Mouse (Mus musculus) ovary, postnatal 14 days (tissue): ENCODE results near the gene Frem1.

Experiments
- DNase-seq: peaks from one replicate; pipeline ENCODE4 v3.0.0; 2022; ENCODE audit warnings: low spot score

Gene Frem1

DNA sequence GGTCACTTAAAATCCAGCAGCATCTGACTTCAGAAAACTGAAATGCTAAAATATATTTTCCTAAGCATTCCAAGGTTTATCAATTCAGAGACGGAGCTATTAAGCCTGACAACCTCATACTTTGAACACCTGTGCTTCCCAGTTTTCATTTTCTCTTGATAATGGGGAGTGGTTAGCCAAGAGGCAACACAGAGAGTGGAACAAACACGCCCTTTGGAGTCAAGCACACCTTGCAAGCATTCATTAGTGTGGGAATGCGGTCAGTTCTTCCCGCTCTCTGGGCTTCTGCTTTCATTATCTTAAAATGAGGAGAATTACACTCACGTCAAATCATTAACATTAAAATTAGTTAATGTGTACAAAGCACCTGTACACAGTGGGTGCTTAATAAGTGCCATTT lies 122.1 kb downstream of the Frem1 start:
- no peak for DNase-seq

DNA sequence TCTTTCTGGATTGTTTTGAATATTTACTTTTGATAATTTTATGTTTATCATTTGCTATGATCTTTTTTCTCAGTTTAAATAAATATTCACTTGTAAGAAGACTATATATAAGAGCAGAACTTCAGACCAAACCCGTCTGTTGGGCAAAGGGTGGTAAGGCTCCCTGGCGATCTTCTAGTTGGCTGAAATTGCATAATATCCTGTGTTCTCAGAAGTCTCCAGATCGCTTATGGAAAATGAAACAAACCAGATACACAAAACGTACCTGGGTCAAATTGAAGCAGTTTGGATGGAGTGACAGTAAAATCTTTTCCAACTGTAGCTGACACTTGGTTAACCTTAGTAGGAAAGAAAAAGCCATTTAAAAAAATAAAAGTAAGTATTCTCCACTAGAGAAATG lies 130.2 kb downstream of the Frem1 start:
- DNase-seq: no peak

DNA sequence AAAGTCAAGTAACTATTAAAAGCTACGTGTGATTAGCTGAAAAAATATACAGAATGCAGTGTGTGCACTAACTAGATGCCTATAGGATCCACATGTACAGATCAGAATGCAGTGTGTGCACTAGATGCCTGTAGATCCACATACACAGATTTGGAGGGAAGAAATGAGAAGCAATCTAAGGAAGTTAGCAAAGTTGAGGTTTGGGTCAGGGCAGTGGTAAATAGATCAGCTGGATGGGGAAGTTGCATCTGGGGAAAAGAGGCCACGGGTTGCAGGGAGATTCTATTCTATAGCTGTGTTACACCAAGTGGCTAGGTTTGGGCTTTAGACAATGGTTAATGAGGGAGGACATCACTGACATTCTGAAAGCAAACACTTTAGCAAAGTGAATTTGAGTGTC lies 133.5 kb downstream of the Frem1 start:
- DNase-seq: no peak

DNA sequence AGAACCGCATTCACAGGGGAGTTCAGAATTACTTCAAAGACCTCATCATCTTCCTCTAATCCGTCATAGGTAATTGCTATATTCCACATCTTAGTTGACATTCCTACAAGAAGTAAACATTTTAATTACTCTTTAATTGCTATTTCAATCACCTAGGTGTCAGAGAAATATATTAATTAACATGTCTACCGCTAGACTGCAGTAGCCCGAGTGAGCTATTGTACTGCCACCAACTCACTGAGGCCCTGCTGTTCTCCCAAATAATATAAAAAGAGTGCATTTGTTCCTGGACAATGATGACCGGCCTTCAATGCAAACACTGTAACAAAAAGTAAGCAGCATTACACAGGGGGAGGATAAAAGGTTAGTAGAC lies 135.5 kb downstream of the Frem1 start:
- DNase-seq: no peak

DNA sequence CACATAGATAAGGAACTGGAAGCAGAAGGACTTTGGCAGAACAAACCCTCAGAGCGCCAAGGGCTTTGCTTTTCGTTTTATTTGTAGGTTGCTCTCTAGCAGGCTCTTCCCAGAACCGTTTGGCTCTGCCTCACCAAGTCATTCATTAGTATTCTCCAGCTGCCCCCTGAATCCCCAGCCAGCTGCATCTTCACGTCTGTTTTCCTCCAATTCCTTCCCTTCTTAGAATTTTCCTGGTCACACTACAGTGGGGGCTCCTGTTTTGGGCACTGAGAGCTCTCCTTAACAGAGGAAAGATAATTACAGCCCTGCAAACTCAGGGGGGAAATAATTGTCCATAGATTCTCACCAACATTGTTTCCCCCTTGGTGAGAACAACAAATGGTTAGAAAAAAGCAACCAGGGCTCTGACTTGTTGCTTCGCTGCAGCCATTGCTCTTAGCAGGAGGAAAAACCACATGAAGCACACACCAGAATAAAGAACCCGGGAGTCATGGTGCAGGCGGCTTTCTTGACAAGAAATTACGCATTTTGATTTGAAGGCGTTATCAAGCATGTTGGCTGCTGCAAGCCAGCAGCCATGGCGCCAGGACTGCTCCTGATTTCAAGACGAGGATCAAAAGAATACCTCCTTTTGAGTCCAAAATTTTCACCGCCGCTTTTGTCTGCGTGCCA lies 136.0 kb downstream of the Frem1 start:
- no peak for DNase-seq

DNA sequence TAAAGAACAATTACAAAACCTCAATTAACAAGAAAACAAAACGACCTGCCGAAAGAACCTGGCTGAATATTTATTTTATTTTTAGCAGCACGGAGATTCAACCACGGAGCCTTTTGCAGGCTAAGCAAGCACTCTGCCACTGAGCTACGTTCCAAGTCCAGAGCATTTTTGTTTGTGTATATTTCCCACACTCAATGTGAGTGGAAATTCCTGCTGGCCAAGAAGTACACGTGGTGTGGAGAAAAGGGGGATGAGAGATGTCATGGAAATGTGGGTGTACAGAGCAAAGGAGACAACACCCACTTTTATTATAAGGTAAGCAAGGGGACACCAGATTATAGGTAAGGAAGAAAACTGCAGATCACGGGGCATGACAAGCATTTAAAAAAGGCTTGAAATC lies 136.6 kb downstream of the Frem1 start:
- no peak for DNase-seq

DNA sequence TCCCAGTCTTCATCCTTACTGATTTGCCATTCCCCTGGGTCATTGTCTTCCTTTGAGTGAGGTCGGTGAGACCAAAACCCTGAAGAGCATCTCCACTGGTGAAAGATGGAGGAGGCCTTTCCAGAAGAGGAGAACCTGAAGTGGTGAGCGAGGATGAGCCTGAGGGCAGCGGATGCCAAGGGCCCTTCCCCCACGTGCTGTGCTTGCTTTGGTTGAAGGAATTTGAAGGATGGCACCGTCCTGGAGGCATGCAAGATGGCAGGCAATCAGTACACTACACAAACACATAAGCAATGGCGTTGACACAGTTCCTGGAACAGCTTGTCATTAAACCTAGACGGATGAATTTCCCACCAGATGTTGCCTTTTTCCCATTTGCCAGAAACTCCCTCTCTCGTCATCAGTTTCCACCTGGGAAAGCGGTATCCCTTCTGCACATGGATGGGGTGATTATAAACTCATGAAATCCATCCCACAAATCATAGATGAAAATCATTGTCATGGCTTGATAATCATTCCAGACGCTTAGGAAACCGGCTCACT lies 137.5 kb downstream of the Frem1 start:
- DNase-seq: no peak

DNA sequence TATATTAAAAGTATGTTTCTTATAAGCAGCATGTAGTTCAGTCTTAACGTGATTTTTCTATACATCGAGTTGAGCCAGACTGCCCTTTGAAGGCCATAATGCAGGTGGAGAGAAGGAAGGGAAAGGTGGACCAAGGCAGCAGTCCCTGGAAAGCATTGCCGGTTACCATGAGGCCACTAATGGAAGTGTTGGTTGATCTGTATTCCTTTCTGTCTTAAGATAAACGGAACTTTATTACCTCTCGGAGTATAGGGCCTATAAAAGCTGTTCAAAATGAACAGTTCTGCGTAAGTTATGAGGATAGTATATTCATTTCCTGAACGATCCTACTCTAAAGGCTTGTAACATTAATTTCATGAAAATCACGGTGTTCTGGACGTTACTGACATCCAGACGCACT lies 156.9 kb downstream of the Frem1 start:
- no peak for DNase-seq

DNA sequence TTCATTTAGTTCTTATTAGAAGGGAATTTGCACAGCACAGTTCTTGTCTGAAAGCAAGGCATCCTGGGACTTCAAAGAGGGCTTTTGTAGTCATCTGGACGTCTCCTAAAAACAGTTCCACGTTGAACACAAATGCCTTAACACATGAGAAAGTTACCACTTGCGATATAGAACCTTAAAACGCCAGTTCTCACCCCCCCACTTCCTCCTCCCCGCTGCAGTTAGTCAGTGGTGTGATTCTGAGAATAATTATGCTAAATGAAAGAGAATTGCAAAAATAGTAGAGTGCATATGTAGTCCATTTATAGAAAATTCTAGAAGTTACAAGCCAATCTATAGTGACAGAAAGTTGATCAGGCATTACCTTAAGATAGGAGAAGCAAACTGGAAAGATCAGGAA lies 159.9 kb downstream of the Frem1 start:
- no peak for DNase-seq

DNA sequence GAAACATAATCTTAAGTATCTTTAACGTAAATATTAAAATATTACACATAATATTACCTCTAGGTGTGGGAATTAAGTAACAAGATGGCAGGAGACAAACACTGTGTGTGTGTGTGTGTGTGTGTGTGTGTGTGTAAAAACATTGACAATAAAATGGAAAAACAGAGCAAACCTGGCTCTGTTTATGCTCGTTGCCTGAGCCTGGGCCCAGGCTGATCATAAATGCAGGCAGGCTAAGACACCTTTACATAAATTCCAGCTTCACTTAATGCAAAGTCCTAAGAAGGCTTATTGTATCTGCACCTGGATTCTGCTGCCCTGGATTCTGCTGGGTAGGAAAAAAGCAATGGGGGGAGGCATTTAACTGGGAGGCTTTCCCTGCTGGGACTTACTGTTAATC lies 160.6 kb downstream of the Frem1 start:
- no peak for DNase-seq

DNA sequence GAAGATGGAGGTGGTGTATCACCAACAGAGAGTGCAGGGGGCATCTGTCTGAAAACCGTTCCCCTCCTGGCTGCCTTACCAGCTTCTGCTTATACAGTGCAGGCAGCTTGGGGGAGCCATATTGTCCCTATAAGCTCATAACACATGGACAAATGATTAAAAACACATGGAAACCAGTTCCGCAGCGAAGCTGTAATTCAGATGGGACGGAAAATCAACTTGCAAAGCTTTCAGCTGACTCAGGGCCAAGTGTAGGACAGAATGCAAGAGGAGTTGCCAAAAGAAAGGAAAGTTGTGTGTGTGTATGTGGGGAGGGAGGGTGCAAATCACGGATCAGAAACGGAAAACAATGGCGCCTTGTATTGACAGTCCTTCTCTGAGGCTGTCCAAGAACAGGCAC lies 161.1 kb downstream of the Frem1 start:
- no peak for DNase-seq

DNA sequence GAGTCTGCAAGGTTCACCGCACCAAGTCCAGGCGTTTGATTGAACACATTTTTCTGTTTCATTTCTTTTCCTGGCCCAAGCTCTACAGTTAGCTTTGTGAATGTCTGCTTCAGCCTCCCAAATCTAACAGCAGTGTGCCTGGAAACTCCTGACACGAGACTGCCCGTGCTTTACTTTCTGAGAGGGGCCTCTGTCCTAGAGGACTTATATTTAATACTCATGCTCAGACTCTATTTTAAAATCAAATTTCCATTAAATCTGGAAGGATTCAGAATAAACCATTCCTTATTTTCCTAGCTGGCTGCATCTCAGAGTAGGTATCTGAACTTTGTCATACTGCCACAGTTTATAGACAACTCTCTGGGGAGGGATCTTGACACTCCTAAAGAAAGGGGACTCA lies 161.6 kb downstream of the Frem1 start:
- no peak for DNase-seq

DNA sequence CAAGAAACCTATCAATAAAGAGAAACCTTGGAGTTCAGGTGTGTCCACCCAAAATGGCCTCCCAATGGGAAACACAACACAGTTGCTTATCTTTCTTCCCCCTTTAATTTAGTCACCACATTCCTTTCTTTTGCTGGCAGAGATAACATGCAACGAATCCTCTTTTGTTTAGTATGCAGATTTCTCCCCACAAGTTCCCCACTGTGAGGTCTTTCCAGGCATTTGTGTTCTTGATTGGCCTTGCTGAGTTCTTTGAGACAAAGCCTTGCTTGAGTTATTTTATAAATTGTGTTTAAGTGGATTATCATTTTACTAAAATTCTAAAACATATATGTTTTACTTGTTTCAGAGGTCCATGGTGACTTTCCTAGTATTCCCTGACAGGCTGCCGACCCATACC lies 166.0 kb downstream of the Frem1 start:
- no peak for DNase-seq

DNA sequence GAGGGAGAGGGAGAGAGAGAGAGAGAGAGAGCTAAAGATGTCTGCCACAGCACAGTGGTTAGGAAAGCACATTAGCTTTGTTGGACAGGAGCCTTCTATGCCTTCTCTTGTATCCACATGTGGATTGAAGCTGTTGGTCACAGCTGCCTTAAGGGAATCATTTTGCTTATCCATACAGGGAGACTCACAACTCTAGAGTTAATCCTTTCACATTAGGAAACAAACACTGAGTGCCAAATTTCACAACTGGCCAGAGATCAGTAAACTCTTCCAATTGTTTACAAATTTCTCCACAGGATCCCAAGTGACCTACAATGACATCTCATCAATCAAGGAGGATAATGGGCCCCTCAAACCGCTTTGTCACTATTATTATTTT lies 166.6 kb downstream of the Frem1 start:
- no peak for DNase-seq

DNA sequence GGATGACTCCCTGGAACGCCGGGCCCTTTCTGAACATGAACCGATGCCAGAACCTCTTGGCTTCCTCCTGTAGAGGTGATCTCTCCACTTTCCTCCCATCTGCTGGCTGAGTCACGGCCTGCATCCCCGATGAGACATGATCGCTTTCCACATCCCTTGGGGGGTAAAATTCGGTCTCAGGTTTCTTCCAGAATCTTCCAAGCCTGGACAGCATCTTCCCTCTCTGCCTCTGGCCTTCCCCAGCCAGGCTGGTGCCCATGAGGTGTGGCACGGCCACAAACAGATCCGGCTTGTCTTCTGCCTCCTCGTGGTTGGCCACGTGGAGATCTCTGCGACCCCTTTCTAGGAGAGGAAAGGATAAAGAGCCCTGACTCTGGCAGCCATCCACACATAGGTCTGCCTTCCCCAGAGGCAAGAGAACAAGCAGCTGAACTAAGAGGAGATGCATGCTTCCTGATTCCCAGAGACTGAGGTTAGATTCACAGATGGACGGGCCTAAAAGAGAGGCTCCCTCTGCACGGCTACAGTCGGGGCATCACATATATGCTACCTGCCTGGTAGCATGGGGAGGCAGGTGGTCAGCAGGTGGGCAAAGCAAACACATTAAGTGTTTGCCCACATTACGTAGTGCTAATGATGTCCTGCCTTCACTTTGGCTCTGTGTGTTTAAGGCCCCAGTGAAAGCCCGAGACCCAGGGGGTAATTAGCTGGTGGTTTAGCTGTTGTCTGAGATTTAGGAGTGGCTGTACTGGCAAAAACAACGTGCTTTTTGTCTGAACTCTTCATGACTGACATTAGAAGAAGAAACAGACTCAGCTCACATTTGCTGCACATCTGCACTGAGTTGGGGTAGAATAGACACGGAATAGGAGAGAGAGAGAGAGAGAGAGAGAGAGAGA lies 167.3 kb downstream of the Frem1 start, which contains the start of gene Cer1:
Gene Cer1, minus strand, starts transcription at position 513 of the 899 bp plus-strand sequence.
- DNase-seq: no peak

DNA sequence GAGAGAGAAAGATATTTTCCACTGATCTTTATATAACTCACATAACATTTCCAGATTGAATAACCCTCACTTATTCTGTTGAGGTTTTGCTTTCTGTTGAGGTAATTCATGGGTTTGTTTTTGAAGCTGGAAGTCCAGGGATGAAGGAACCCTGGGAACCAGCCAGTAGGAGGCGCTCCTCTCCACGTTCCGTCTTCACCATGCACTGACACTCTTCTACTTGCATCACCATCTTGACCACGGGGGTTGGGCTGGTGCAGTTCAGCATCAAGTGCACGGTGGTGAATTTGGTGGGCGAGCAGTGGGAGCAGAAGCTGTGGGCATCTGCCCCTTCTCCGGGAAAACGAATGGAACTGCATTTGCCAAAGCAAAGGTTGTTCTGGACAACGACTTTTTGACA lies 169.6 kb downstream of the Frem1 start:
- DNase-seq: no peak

DNA sequence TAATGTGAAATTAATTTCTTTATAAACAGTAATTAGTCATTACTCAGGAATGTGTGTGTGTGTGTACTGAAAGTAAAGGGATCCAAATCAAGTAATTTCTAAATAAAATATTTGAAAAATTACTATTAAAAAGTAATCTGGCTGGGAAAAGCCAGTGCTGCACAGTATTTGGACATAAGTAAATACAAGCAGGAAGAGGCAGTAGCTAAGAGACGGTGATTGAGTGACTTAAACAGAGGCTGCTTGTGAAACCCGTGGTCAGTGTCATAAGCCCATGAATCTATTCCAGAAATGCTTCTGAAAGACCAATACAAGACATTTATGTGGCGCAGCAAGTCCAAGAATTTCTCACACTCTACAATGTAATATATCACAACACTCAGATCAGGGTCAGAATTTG lies 170.8 kb downstream of the Frem1 start:
- no peak for DNase-seq

DNA sequence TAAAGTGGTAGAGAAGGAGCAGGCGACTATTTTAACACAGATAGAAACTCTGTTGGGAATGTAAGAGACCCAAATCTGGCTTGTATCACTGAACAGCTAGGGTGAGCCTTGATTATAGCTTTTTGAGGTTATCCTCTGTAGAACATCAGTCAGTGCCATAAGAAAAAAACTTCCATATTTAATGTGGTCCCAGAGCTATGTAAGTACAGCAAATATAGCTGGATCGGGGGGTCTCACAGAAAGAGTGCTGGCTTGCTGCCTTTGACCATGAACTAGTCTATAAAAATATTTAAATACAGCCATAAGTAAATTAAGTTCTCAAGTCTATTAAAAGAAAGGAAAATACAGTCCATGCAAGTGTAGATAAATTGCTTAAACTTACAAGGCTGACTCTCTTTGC lies 171.9 kb downstream of the Frem1 start:
- no peak for DNase-seq

DNA sequence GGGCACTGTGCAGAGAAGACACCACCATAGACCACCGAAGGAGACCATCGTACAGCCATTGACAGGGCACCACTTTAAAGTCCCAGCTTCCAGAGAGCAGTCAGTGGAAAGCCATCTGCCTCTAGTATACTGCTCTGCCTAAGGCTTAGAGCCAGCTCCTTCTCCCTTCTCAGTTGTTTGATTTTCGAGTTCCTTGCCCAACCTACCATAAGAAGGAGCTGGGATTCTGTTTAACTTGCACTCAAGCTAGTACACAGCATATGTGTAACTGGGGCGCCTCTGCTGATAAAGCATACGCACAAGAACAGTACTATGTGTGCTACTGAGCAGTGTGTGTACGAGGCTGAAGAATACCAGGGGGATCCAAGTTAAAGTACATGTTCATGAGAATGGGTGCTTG lies 173.0 kb downstream of the Frem1 start:
- DNase-seq: no peak

DNA sequence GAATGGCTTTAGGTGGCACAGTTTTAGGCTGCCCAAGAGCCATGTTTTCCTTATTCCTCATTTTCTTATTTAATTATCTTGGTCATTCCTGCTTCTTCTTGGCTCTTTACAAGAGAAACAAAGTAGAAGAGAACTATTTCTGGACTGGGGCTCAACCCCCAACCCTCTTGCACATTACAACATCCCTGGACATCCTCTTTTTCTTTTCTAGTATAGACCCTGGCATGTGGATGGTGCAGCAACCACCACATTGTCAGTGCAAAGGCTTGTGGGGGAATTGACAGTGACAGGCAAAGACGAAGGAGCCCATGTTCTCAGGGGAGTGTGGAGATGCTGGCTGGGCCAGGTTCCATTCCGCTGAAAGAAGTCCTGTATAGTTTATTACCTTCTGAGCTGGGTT lies 175.5 kb downstream of the Frem1 start:
- no peak for DNase-seq

DNA sequence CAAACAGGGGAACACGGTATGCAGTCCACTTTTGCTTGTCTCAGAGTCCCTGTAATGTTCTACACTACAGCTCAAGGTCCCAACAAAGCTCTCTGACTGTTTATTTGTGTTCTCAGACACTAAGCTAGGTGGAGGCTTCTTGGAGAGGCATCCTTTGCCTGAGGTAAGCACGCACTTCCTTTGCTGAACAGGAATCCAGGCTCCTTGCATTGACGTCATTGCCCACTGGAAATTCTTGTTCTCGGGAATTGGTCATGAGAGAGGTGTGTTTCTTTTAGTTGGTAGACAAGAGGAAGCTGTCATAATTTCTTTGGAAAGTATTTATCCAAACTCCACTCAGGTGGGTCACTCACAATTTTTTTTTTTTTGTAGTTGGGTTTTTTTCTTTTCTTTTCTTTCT lies 176.6 kb downstream of the Frem1 start:
- DNase-seq: no peak

DNA sequence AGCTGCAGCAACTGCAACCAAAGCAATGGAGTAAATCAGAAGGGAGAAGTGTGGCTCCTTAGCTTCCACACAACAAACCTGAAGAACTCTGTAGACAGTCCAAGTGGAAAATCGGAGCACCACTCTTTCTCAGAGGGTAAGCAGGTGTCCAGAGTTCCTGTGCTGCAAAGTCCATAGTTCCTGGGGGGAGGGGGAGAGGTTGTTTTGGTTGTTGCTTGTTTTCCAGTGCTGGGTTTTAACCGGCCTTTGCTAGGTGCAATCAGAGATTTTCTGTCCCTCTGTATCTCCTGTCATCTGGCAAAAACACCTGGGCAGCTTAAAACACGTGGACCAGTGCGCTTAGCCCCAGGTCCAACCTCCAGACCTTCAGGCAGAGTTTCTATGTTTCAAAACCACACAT lies 177.3 kb downstream of the Frem1 start:
- no peak for DNase-seq

DNA sequence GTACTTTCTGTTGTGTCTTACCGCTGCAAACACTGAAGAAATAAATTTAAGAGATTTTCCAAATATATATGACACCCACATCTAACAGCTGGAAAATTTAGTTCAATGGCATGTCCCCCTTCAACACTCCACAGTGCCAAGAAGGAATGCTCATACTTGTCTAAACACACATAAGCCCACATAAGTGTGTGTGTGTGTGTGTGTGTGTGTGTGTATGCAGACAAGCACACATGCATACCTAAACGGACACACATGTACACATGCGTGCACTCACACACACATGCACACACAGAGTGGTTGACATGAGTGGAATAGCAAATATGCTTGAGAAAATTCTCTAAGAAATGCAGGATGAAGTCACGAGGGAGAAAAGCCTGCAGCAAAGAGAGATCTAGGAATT lies 179.6 kb downstream of the Frem1 start:
- no peak for DNase-seq

DNA sequence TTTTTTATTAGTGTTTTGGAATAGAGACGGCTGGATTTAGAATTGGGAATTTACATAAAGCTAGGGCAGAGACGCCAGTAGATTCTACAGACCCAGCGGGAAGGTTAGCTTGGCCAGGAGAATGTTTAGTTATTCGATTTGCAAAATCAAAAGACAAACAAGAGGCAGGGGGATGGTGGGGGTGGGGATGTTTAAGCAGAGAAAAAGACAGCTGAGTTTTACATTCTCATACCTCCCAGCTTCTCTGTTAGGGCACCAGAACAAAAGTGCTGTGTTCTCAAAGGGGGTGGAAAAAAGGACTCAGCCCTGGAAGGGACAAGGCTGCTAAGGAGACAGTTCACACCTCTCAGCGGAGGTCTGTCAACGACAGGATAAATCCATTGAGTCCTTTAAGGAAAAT lies 180.0 kb downstream of the Frem1 start:
- no peak for DNase-seq
